9 mouse cellular contexts compared by ENCODE assay signal in the genomic region with DNA sequence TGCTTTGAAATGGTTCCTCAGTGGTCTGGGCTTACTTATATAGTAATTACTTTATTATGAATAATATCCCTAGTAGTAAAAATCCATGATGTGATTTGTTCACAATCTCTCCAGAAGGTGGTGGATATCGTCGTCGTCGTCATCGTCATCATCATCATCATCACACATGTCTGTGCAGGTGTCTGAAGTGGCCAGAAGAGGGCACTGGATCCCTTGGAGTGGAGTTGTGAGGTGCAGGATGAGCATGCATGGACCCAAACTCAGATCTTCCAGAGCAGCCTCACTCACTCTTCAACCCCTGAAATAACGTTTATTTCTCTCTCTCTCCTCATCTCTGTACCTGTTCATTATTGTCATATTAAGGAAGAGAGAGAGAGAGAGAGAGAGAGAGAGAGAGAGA. TPM values are rescaled to one million over a fixed set of nuclear protein-coding genes. Genes with fewer than 3 reads are reported as not detected.
DNase-seq lines count a peak whose midpoint lies in the region; ATAC-seq and TF ChIP-seq lines count a peak whose summit lies in the region.
"Had no signal": no experiment of that assay in that cellular context is flagged by ENCODE, and none has a peak within 500 bp of the region (broad histone marks: within the 10 kb centered on the region; RNA-seq: fewer than 3 reads in every experiment).

No protein-coding gene starts in this region.

- peak overlapping the region; percentile 27 for H3K4me2 ChIP-seq in hindbrain, embryonic 13.5 days

- no peaks in the 10 kb centered on the region for H3K9me3 ChIP-seq in E14TG2a.4 (ENCODE audit: low read length)
- H3K9me3 ChIP-seq in hindbrain, embryonic 13.5 days = no peaks in the 10 kb centered on the region

- no peaks in the 10 kb centered on the region for H3K36me3 ChIP-seq in E14TG2a.4 (ENCODE audit: insufficient read depth, low read length)
- H3K36me3 ChIP-seq in hindbrain, embryonic 13.5 days = no peaks in the 10 kb centered on the region

- 0 out of 2 replicates have a peak, but pooled peaks have one; percentile 9 for TF ChIP-seq CTCF in E14TG2a.4 (conservative IDR thresholded peaks at IDR 0.05; ENCODE audit: low read length)

- no peak overlapping the region for H3K27ac ChIP-seq in hindbrain, embryonic 13.5 days

- intact Hi-C loops in left cerebral cortex, postnatal 14 days (cut with DNase I) = loop anchor here (5.0 to 10.0 kb wide), 2 partner anchors 122 to 485 kb away; a partner anchor contains a TSS

- peak; percentile 47 for DNase-seq in 3T3-L1 (ENCODE audit: low read depth, low spot score)
- DNase-seq in embryo, embryonic 11 days = peak; percentile 63
- DNase-seq in left cerebral cortex, postnatal 14 days (ENCODE audit: low spot score in 2 of 2) = peak; percentile 49 to 52
- peak; percentile 29 for DNase-seq in neural tube, embryonic 10.5 days (ENCODE audit: extremely low spot score, low spot score)
- peak; percentile 7 for DNase-seq in yolk sac, embryonic 10.5 days (ENCODE audit: low spot score)
- DNase-seq in urinary bladder, adult 2 months (ENCODE audit: low spot score) = no peak

- H3K4me3 ChIP-seq in E14TG2a.4 (replicated peaks; ENCODE audit: low read length) = no peak overlapping the region
- no peak overlapping the region for H3K4me3 ChIP-seq in hindbrain, embryonic 13.5 days

- peak; percentile 74 for ATAC-seq in hindbrain, embryonic 13.5 days (ENCODE audit: low FRiP score)

- H3K9ac ChIP-seq in hindbrain, embryonic 13.5 days = no peak overlapping the region

- 28% methylated on average over 6 of the region's 6 CpGs for WGBS in hindbrain, embryonic 13.5 days

- H3K27me3 ChIP-seq in E14TG2a.4 (ENCODE audit: insufficient read depth, low read length) = peaks cover 8% of the 10 kb centered on the region
- no peaks in the 10 kb centered on the region for H3K27me3 ChIP-seq in hindbrain, embryonic 13.5 days

- no peaks in the 10 kb centered on the region for H3K4me1 ChIP-seq in E14TG2a.4 (replicated peaks; ENCODE audit: low read depth, low read length)
- no peaks in the 10 kb centered on the region for H3K4me1 ChIP-seq in hindbrain, embryonic 13.5 days (replicated peaks)

RNA-seq across cellular contexts. Expression of a gene that starts 14.4 kb away (rescaled TPM):
- not detected in 2 replicates for polyA plus RNA-seq in hindbrain, embryonic 13.5 days (2015; fragmentation: Nextera tagmentation; extraction: Ambion mirVana)
- not detected for total RNA-seq in left cerebral cortex, postnatal 14 days (2021)
- not detected in 2 replicates for polyA plus RNA-seq in urinary bladder, adult 2 months (2012; rRNA removed)
- polyA plus RNA-seq: gonadal fat pad, adult 2 months had no signal

RNA-seq across cellular contexts. Expression of a gene that starts 40.5 kb away (rescaled TPM):
- polyA plus RNA-seq in hindbrain, embryonic 13.5 days (2015; fragmentation: Nextera tagmentation; extraction: Ambion mirVana) = 4.5 and 4.6 TPM in 2 replicates
- total RNA-seq in left cerebral cortex, postnatal 14 days (2021) = 1 to 10 TPM; 3.6 to 5.1 TPM
- 27.8 and 29.4 TPM in 2 replicates for polyA plus RNA-seq in urinary bladder, adult 2 months (2012; rRNA removed)

RNA-seq across cellular contexts. Expression of a gene that starts 58.2 kb away (rescaled TPM):
- polyA plus RNA-seq in hindbrain, embryonic 13.5 days (2015; fragmentation: Nextera tagmentation; extraction: Ambion mirVana) = 56.1 and 61.2 TPM in 2 replicates
- 10 to 100 TPM; 18.2 to 27.4 TPM for total RNA-seq in left cerebral cortex, postnatal 14 days (2021)
- 32.3 and 38.6 TPM in 2 replicates for polyA plus RNA-seq in urinary bladder, adult 2 months (2012; rRNA removed)
